Mouse (Mus musculus) kidney, postnatal 0 days (tissue): Measurements from ENCODE around the gene Sap30bp. TPM values are rescaled to one million over a fixed set of nuclear protein-coding genes. Genes with fewer than 3 reads are reported as not detected.
A peak's percentile ranks its signal among the peaks of the same experiment; 100 is the strongest.

Experiments used
- ATAC-seq: fragments of 200-750 bp; cut with Nextera tagmentation; replicated peaks from 2 replicates; pipeline ENCODE4 v1.8.0; 2017; ENCODE audit warnings: low read depth, moderate number of reproducible peaks, moderate TSS enrichment, moderate library complexity; ENCODE audit not compliant: low FRiP score
- DNase-seq: peaks from one replicate; pipeline ENCODE4 v3.0.0-alpha.2; 2016; ENCODE audit warnings: low spot score
- H3K27ac ChIP-seq: fragments of 300-500 bp; sonication (generic); 2 replicates; pipeline ENCODE4 v1.5.1; 2014; ENCODE audit warnings: mild to moderate bottlenecking
- H3K27me3 ChIP-seq: fragments of 300-500 bp; sonication (generic); 2 replicates; pipeline ENCODE4 v1.6.1; 2014; ENCODE audit warnings: low read length, mixed read lengths; ENCODE audit not compliant: insufficient read depth
- H3K36me3 ChIP-seq: fragments of 300-500 bp; sonication (generic); 2 replicates; pipeline ENCODE4 v1.6.1; 2014; ENCODE audit warnings: low read length, mixed read lengths; ENCODE audit not compliant: insufficient read depth
- H3K4me1 ChIP-seq: fragments of 300-500 bp; sonication (generic); replicated peaks from 2 replicates; pipeline ENCODE4 v1.6.1; 2014; ENCODE audit warnings: antibody characterized with exemption, low read length, mixed read lengths; ENCODE audit not compliant: insufficient read depth
- H3K4me2 ChIP-seq: fragments of 300-500 bp; sonication (generic); 2 replicates; pipeline ENCODE4 v1.6.1; 2014; ENCODE audit warnings: mild to moderate bottlenecking, low read length, moderate library complexity, mixed read lengths
- H3K4me3 ChIP-seq: fragments of 300-500 bp; sonication (generic); replicated peaks from 2 replicates; pipeline ENCODE4 v1.5.1; 2014; ENCODE audit warnings: low read depth, low read length
- H3K9ac ChIP-seq: fragments of 300-500 bp; sonication (generic); 2 replicates; pipeline ENCODE4 v1.6.1; 2014; ENCODE audit warnings: low read depth, low read length
- H3K9me3 ChIP-seq: fragments of 300-500 bp; sonication (generic); replicated peaks from 2 replicates; pipeline ENCODE4 v1.6.1; 2016; ENCODE audit warnings: low read length, inconsistent platforms, mixed read lengths
- CTCF ChIP-seq: IDR thresholded peaks from 2 replicates; pipeline ENCODE4 v1.5.1; 2016; ENCODE audit warnings: antibody characterized with exemption, low read depth, mild to moderate bottlenecking, moderate library complexity
- WGBS: fragments of 180-500 bp; shearing (Covaris S2); extraction: QIAGEN DNeasy Blood & Tissue Kit; methylation state at CpG from one replicate; pipeline ENCODE4 v1.1.7; 2014; 5-methylcytosine and 5-hydroxymethylcytosine counted together
- polyA plus RNA-seq: library from polyadenylated mRNA; unstranded; fragments of >200 nt; fragmentation: Nextera tagmentation; extraction: Ambion mirVana; gene quantifications from 2 replicates; pipeline ENCODE4 v1.2.1, GENCODE M21; 2015

The Sap30bp gene
- polyA plus RNA-seq, 1 experiment from 2014 or later: 37.2 TPM

DNA sequence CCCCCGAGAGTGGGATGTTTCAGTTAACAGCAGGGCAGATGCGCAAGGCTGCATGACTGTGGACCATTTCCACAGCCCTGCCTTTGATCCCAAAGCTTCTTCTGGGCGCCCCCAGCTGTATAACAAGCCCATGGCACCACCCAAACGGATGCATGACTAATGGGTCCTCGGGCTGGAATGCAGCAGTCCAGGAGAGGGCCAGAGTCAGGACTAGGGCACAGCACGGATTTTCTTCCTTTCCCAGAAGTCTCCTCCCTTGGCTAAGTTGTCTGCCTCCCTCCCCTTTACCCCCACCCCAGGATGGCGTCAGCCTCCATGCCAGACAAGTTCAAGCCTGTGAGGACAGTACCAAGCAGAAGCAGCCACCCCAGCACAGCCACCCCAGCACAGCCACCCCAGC is 24.9 kb downstream of the Sap30bp start:
- ATAC-seq (no peak), DNase-seq (no peak)
- no peak overlapping the region for H3K9ac ChIP-seq
- WGBS: 59% methylated on average over 7 of the region's 7 CpGs
- peaks cover 63% of the 10 kb centered on the region for H3K36me3 ChIP-seq
- H3K27ac ChIP-seq: no peak overlapping the region
- no peak overlapping the region for H3K4me3 ChIP-seq
- no peaks in the 10 kb centered on the region for H3K4me1 ChIP-seq
- TF ChIP-seq CTCF: no peak
- H3K27me3 ChIP-seq: no peaks in the 10 kb centered on the region
- H3K9me3 ChIP-seq: no peaks in the 10 kb centered on the region
- H3K4me2 ChIP-seq: no peak overlapping the region

DNA sequence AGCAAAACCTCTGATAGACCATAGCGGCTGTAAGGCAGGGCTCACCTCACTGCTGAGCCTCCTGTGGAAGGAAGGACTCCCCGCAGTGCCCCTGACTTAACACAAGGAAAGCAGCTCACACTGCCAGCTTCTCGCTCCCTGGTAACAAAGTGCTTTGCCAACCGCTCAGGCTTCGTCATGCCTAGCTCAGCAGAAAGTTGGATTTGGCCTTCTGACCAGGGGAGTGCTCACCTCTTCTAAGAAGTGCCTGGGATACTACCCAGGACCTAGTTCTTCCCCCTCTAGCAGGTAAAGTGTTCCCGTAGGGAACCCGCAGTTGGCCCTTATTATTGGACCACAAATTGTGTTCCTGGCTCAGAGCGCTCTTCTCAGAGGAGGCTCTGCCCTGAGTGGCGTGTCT is 25.9 kb downstream of the Sap30bp start:
- Histone ChIP-seq H3K27me3 (no peaks in the 10 kb centered on the region), H3K9ac (no peak overlapping the region), H3K36me3 (peaks cover 72% of the 10 kb centered on the region), H3K4me2 (no peak overlapping the region), H3K4me1 (no peaks in the 10 kb centered on the region), H3K9me3 (no peaks in the 10 kb centered on the region), H3K4me3 (no peak overlapping the region), H3K27ac (no peak overlapping the region)
- no peak for ATAC-seq
- 96% methylated on average over 9 of the region's 9 CpGs for WGBS
- no peak for DNase-seq
- TF ChIP-seq CTCF: no peak

GRCm38 (mm10) chr11:115962651-115963412 is 29.8 kb downstream of the Sap30bp start:
- Histone ChIP-seq H3K27ac (no peak overlapping the region), H3K4me1 (no peaks in the 10 kb centered on the region), H3K4me2 (no peak overlapping the region), H3K9me3 (no peaks in the 10 kb centered on the region), H3K36me3 (peaks cover 72% of the 10 kb centered on the region), H3K4me3 (no peak overlapping the region), H3K27me3 (no peaks in the 10 kb centered on the region), H3K9ac (no peak overlapping the region)
- 95% methylated on average over 9 of the region's 9 CpGs for WGBS
- no peak for TF ChIP-seq CTCF
- DNase-seq (no peak), ATAC-seq (no peak)

- TF ChIP-seq CTCF: no peak
- DNase-seq: no peak
- Histone ChIP-seq H3K27ac (no peak overlapping the region), H3K27me3 (no peaks in the 10 kb centered on the region), H3K9me3 (no peaks in the 10 kb centered on the region), H3K36me3 (peaks cover 62% of the 10 kb centered on the region), H3K4me2 (no peak overlapping the region), H3K9ac (no peak overlapping the region), H3K4me1 (peaks cover 4% of the 10 kb centered on the region; the same call in 1 of the 2 replicates), H3K4me3 (no peak overlapping the region)
- 0 out of 2 replicates have a peak, but pooled peaks have one; percentile 14 for ATAC-seq
- 82% methylated on average over 10 of the region's 10 CpGs for WGBS
Observed at GRCm38 (mm10) chr11:115964977-115965604, 32.0 kb downstream of the Sap30bp start.

DNA sequence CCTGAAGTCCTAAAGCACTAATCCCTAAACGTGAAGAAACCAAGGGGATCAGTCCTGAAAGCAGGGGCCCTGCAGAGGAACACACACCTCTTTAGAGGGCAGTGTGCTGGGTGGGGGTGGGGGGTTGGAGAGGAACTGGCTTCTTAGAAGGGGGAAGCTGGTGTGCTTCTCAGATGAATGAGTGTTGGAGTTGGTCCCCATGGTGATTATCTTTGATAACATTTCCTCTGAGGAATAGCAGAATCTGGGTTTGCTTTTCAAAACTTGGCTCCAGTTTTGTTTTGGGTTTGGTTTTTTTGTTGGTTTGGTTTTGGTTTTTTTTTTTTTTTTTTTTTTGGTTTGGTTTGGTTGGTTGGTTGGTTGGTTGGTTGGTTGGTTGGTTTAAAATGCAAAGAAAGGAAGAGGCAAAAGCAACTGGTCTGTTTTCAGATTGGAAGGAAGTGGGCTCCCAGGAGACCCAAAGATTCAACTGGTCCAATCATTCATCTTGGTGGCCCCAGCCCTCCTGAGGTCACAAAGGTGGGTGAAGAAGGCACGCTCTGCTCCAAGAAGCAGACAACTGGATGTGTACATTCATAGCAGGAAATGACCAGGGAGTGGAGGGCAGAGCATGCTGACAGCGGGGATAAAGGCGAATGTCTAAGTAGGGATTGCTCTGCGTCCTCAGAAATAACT is 35.8 kb downstream of the Sap30bp start:
- no peak for TF ChIP-seq CTCF
- WGBS: 53% methylated on average over 5 of the region's 5 CpGs
- Histone ChIP-seq H3K9me3 (no peaks in the 10 kb centered on the region), H3K27me3 (no peaks in the 10 kb centered on the region), H3K4me2 (no peak overlapping the region), H3K9ac (no peak overlapping the region), H3K4me3 (no peak overlapping the region), H3K36me3 (peaks cover 26% of the 10 kb centered on the region), H3K4me1 (peaks cover 4% of the 10 kb centered on the region; the same call in 1 of the 2 replicates), H3K27ac (0 out of 2 replicates have a peak overlapping the region, but pooled peaks have one; percentile 25)
- ATAC-seq (no peak), DNase-seq (peak; percentile 37)

- no peak for TF ChIP-seq CTCF
- H3K9me3 ChIP-seq: no peaks in the 10 kb centered on the region
- ATAC-seq (peak; percentile 19; the same call in 1 of the 2 replicates), DNase-seq (peak; percentile 36)
- no peak overlapping the region for H3K4me3 ChIP-seq
- no peaks in the 10 kb centered on the region for H3K27me3 ChIP-seq
- peaks cover 4% of the 10 kb centered on the region; the same call in 1 of the 2 replicates for H3K4me1 ChIP-seq
- no peak overlapping the region for H3K4me2 ChIP-seq
- H3K27ac ChIP-seq: peak overlapping the region; percentile 81
- H3K9ac ChIP-seq: no peak overlapping the region
- 31% methylated on average over 15 of the region's 15 CpGs for WGBS
- H3K36me3 ChIP-seq: peaks cover 15% of the 10 kb centered on the region; the same call in 1 of the 2 replicates
Observed at GRCm38 (mm10) chr11:115970006-115970673, 37.1 kb downstream of the Sap30bp start.
